Mouse (Mus musculus) G1E (cell line): ENCODE results near the gene Lsg1. TPM values are rescaled to one million over a fixed set of nuclear protein-coding genes. Genes with fewer than 3 reads are reported as not detected.

ENCODE experiments used
- ATAC-seq: 2 replicates; pipeline ENCODE4 v1.8.0; 2016; ENCODE audit warnings: mild to moderate bottlenecking; ENCODE audit not compliant: insufficient number of reproducible peaks, poor library complexity, low FRiP score, severe bottlenecking; ENCODE audit errors: extremely low read depth
- DNase-seq: peaks from one replicate; pipeline ENCODE4 v3.0.0; 2012; ENCODE audit warnings: low spot score
- H3K27me3 ChIP-seq: 2 replicates; pipeline ENCODE4 v1.6.1; 2012; ENCODE audit warnings: mild to moderate bottlenecking, low read length, inconsistent platforms; ENCODE audit not compliant: insufficient read depth
- H3K36me3 ChIP-seq: replicated peaks from 2 replicates; pipeline ENCODE3; 2012; ENCODE audit warnings: mild to moderate bottlenecking, inconsistent platforms
- H3K4me1 ChIP-seq: 2 replicates; pipeline ENCODE4 v1.6.1; 2012; ENCODE audit warnings: low read depth, low read length, inconsistent platforms, mixed read lengths; ENCODE audit not compliant: insufficient read depth
- H3K4me3 ChIP-seq: 2 replicates; pipeline ENCODE4 v1.5.1; 2012; ENCODE audit warnings: low read depth, mild to moderate bottlenecking, inconsistent platforms, low read length, moderate library complexity, mixed read lengths
- H3K9me3 ChIP-seq: replicated peaks from 2 replicates; pipeline ENCODE4 v1.6.1; 2012; ENCODE audit warnings: inconsistent platforms
- CTCF ChIP-seq: IDR thresholded peaks from 2 replicates; pipeline ENCODE4 v1.5.1; 2012; ENCODE audit warnings: low read depth, low read length, inconsistent platforms, mixed read lengths
- GATA1 ChIP-seq: IDR thresholded peaks from 2 replicates; pipeline ENCODE4 v1.6.1; 2012; ENCODE audit warnings: borderline replicate concordance, low read length, inconsistent platforms, mixed read lengths
- GATA2 ChIP-seq: IDR thresholded peaks from 2 replicates; pipeline ENCODE4 v1.6.1; 2012; ENCODE audit warnings: low read depth, low read length, inconsistent platforms, borderline replicate concordance
- POLR2AphosphoS5 ChIP-seq: IDR thresholded peaks from 2 replicates; pipeline ENCODE4 v1.6.1; 2012; ENCODE audit warnings: low read depth, low read length, inconsistent platforms; ENCODE audit not compliant: insufficient replicate concordance
- TAL1 ChIP-seq: conservative IDR thresholded peaks from 2 replicates; pipeline ENCODE4 v1.6.1; 2012; ENCODE audit warnings: low read depth, low read length, inconsistent platforms, mixed read lengths
- polyA plus RNA-seq: library from polyadenylated mRNA; stranded (reverse); fragments of >175 nt; gene quantifications from 2 replicates; pipeline ENCODE4 v1.2.3, GENCODE M21; 2012
- total RNA-seq, 2 experiments: library from RNA; stranded (forward) in 1 of 2; stranded (reverse) in 1 of 2; fragments of 200-1000 nt in 1 of 2; fragments of >200 nt in 1 of 2; fragmentation: Nextera tagmentation in 1 of 2; gene quantifications; 2 replicates each; pipeline ENCODE4 v1.2.3; 2014 to 2017

The Lsg1 gene
- total and polyA plus RNA-seq, 3 experiments: 11.0 to 65.7 (median 59.5) TPM

DNA sequence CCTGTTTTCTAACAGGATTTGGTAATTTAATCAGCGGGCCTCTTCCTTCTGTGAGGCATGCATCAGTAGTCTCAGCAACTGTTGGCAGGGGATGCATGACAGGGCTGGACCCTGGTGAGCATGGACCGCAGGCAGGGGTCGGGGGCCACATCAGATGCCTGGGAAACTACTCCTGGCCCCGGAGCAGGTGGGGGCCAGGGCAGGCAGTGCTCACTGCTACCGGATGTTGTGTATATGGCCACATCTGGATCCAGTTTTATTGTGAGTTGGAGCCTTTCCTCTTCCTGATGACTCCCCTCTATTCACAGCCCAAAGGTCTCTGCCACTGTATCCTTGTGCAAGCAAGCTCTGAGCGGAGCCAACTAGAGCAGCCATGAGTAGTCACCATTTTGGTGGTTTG lies 18.1 kb upstream of the Lsg1 start:
- no peak for DNase-seq
- H3K9me3 ChIP-seq: no peaks in the 10 kb centered on the region
- peaks cover 52% of the 10 kb centered on the region for H3K27me3 ChIP-seq
- H3K4me3 ChIP-seq: no peak overlapping the region
- ATAC-seq: no peak
- TF ChIP-seq TAL1 (no peak), CTCF (no peak)
- no peaks in the 10 kb centered on the region for H3K36me3 ChIP-seq
- H3K4me1 ChIP-seq: peaks cover 8% of the 10 kb centered on the region; the same call in 1 of the 2 replicates

- no peak for ATAC-seq
- no peak for DNase-seq
- Histone ChIP-seq H3K4me3 (no peak overlapping the region), H3K27me3 (peaks cover 58% of the 10 kb centered on the region), H3K4me1 (peaks cover 11% of the 10 kb centered on the region; the same call in 1 of the 2 replicates), H3K36me3 (no peaks in the 10 kb centered on the region), H3K9me3 (peaks cover 1% of the 10 kb centered on the region; the same call in 1 of the 2 replicates)
- TF ChIP-seq GATA2: no peak
- TF ChIP-seq TAL1: no peak
- no peak for TF ChIP-seq POLR2AphosphoS5
- no peak for TF ChIP-seq CTCF
- no peak for TF ChIP-seq GATA1
Measured at GRCm38 (mm10) chr16:30604807-30605137, 17.4 kb upstream of the Lsg1 start.

- ATAC-seq (no peak), DNase-seq (no peak)
- peaks cover 64% of the 10 kb centered on the region for H3K27me3 ChIP-seq
- peaks cover 3% of the 10 kb centered on the region; the same call in 1 of the 2 replicates for H3K9me3 ChIP-seq
- no peaks in the 10 kb centered on the region for H3K36me3 ChIP-seq
- TF ChIP-seq POLR2AphosphoS5: no peak
- TF ChIP-seq CTCF: no peak
- no peak for TF ChIP-seq GATA2
- TF ChIP-seq GATA1: no peak
- no peak overlapping the region for H3K4me3 ChIP-seq
- peaks cover 14% of the 10 kb centered on the region; the same call in 1 of the 2 replicates for H3K4me1 ChIP-seq
Measured at GRCm38 (mm10) chr16:30604061-30604806, 16.8 kb upstream of the Lsg1 start.

DNA sequence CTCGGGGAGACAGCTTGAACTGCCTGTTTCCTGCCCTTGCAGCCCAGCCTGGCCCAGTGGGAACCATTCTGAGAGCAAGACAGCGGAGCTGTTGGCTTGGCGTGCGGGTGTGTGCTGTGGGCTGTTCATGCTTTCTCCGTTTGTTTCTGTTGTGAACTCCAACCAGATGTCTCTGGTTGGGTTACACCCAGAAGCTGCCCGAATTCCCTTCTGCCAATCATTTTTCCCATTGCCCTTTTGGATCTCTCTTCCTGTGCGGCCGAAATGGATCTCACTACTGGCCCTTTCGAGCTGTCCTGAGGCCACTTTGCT lies 16.1 kb upstream of the Lsg1 start:
- Histone ChIP-seq H3K9me3 (peaks cover 3% of the 10 kb centered on the region; the same call in 1 of the 2 replicates), H3K27me3 (peaks cover 65% of the 10 kb centered on the region), H3K4me1 (peaks cover 14% of the 10 kb centered on the region; the same call in 1 of the 2 replicates), H3K36me3 (no peaks in the 10 kb centered on the region), H3K4me3 (no peak overlapping the region)
- TF ChIP-seq POLR2AphosphoS5 (no peak), TAL1 (no peak), GATA2 (no peak), CTCF (no peak), GATA1 (no peak)
- ATAC-seq (no peak), DNase-seq (no peak)

- no peak for DNase-seq
- Histone ChIP-seq H3K4me1 (peaks cover 14% of the 10 kb centered on the region; the same call in 1 of the 2 replicates), H3K4me3 (no peak overlapping the region), H3K27me3 (peaks cover 66% of the 10 kb centered on the region), H3K36me3 (no peaks in the 10 kb centered on the region), H3K9me3 (peaks cover 3% of the 10 kb centered on the region; the same call in 1 of the 2 replicates)
- TF ChIP-seq POLR2AphosphoS5: no peak
- TF ChIP-seq GATA1: no peak
- no peak for TF ChIP-seq GATA2
- no peak for TF ChIP-seq CTCF
- no peak for TF ChIP-seq TAL1
- ATAC-seq: no peak
Measured at GRCm38 (mm10) chr16:30602684-30603530, 15.5 kb upstream of the Lsg1 start.

DNA sequence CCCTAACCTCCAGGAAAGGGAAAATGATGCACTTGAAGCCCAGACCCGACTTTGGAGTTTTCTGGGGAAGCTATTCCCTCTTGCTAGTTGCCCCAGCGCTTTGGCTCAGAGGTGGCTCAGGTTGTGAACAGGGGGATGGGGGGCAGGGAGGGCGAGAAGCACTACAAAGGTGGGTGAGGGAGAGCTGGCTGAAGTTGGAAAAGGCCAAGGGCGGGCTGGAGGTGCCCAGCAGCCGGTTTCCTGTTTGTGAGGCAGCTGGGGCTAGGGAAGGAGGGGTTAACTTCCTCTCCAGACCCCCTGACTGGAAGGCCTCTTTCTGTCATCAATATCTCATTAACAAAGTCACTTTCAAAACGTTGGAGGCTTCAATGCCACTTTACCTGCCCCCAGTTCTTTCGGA lies 14.6 kb upstream of the Lsg1 start:
- DNase-seq (no peak), ATAC-seq (no peak)
- TF ChIP-seq CTCF (no peak), POLR2AphosphoS5 (no peak), GATA1 (no peak), GATA2 (no peak)
- no peak overlapping the region for H3K4me3 ChIP-seq
- peaks cover 16% of the 10 kb centered on the region for H3K4me1 ChIP-seq
- peaks cover 69% of the 10 kb centered on the region for H3K27me3 ChIP-seq
- no peaks in the 10 kb centered on the region for H3K36me3 ChIP-seq
- peaks cover 3% of the 10 kb centered on the region; the same call in 1 of the 2 replicates for H3K9me3 ChIP-seq
